Mouse (Mus musculus) neural tube, embryonic 14.5 days (tissue): ENCODE data around the gene Tcaf2. TPM values are rescaled to one million over a fixed set of nuclear protein-coding genes. Genes with fewer than 3 reads are reported as not detected.
A peak's percentile ranks its signal among the peaks of the same experiment; 100 is the strongest.

Experiments
- ATAC-seq: fragments of 200-750 bp; cut with Nextera tagmentation; 2 replicates; pipeline ENCODE4 v1.8.0; 2017; ENCODE audit warnings: low read depth, mild to moderate bottlenecking, moderate TSS enrichment, moderate library complexity
- H3K27ac ChIP-seq: fragments of 300-500 bp; sonication (generic); 2 replicates; pipeline ENCODE4 v1.5.1; 2014; ENCODE audit warnings: low read depth, mild to moderate bottlenecking, control low read depth, low read length, moderate library complexity, mixed read lengths
- H3K27me3 ChIP-seq: fragments of 300-500 bp; sonication (generic); 2 replicates; pipeline ENCODE4 v1.6.1; 2014; ENCODE audit warnings: low read length; ENCODE audit not compliant: control insufficient read depth, insufficient read depth
- H3K36me3 ChIP-seq: fragments of 300-500 bp; sonication (generic); 2 replicates; pipeline ENCODE4 v1.6.1; 2014; ENCODE audit warnings: low read length, mixed read lengths; ENCODE audit not compliant: control insufficient read depth, insufficient read depth
- H3K4me1 ChIP-seq: fragments of 300-500 bp; sonication (generic); 2 replicates; pipeline ENCODE4 v1.6.1; 2014; ENCODE audit warnings: low read length; ENCODE audit not compliant: control insufficient read depth, insufficient read depth
- H3K4me2 ChIP-seq: fragments of 300-500 bp; sonication (generic); 2 replicates; pipeline ENCODE4 v1.6.1; 2014; ENCODE audit warnings: mild to moderate bottlenecking, low read depth, low read length, control low read depth
- H3K4me3 ChIP-seq: fragments of 300-500 bp; sonication (generic); 2 replicates; pipeline ENCODE4 v1.5.1; 2014; ENCODE audit warnings: low read depth, low read length, control low read depth, mixed read lengths
- H3K9ac ChIP-seq: fragments of 300-500 bp; sonication (generic); replicated peaks from 2 replicates; pipeline ENCODE4 v1.6.1; 2014; ENCODE audit warnings: low read depth, mild to moderate bottlenecking, control low read depth, low read length, mixed read lengths
- H3K9me3 ChIP-seq: fragments of 300-500 bp; sonication (generic); 2 replicates; pipeline ENCODE4 v1.6.1; 2016; ENCODE audit warnings: low read length; ENCODE audit not compliant: control insufficient read depth
- WGBS: fragments of 180-500 bp; shearing (Covaris S2); extraction: QIAGEN DNeasy Blood & Tissue Kit; methylation state at CpG from one replicate; pipeline ENCODE4 v1.1.7; 2014; 5-methylcytosine and 5-hydroxymethylcytosine counted together
- polyA plus RNA-seq: library from polyadenylated mRNA; unstranded; fragments of >200 nt; fragmentation: Nextera tagmentation; extraction: Ambion mirVana; gene quantifications from 2 replicates; pipeline ENCODE4 v1.2.1, GENCODE M21; 2014

Tcaf2 gene
- polyA plus RNA-seq, 1 experiment from 2014 or later: 0.78 TPM

DNA sequence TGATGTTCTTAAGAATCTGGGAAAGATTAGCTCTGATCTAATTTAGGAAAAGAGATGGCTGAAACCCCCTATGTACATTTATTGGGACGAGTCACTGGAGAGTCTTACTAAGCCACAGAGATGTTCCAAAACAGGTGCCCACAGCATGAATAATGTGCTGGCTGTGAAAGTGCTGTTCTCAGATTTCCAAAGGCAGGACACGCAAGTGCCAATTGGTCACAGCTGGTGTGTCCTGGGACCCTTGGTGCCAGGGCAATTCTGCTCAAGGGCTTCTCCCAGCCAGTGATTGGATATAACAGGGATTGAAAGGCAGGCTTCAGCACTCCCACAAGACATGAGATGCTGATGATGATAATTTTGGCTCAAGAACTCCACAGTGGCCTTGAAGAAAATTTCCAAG lies 16.7 kb upstream of the Tcaf2 start:
- no peak for ATAC-seq
- WGBS: 59% methylated on average over 2 of the region's 2 CpGs

DNA sequence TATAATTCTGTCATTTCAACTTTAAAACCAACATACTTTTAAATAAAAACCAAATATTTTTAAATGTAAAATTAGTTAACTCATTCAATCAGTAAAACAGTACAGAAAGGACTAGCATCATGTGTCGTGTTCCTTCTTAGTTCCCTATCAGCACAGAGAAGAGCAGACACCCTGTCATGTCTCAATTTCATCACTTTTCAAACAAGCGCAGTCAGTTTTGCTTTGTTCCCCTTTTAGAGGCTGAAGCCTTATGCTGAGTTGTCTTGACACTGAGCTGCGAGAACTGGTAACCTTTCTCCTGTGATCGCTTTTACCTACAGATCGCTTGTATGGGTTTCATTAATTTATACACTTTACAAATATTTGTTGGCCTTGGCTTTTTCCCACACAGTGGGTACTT lies 10.7 kb downstream of the Tcaf2 start:
- Histone ChIP-seq H3K27me3 (no peaks in the 10 kb centered on the region), H3K27ac (no peak overlapping the region), H3K4me2 (no peak overlapping the region), H3K9ac (no peak overlapping the region), H3K36me3 (no peaks in the 10 kb centered on the region), H3K9me3 (no peaks in the 10 kb centered on the region), H3K4me3 (no peak overlapping the region), H3K4me1 (no peaks in the 10 kb centered on the region)
- 93% methylated on average over 5 of the region's 5 CpGs for WGBS
- ATAC-seq: no peak

More for the DNA sequence above, 16.7 kb upstream of the Tcaf2 start:
- no peaks in the 10 kb centered on the region for H3K4me1 ChIP-seq
- no peaks in the 10 kb centered on the region for H3K36me3 ChIP-seq
- H3K4me2 ChIP-seq: no peak overlapping the region
- H3K4me3 ChIP-seq: no peak overlapping the region
- H3K9ac ChIP-seq: no peak overlapping the region
- no peaks in the 10 kb centered on the region for H3K27me3 ChIP-seq
- H3K27ac ChIP-seq: no peak overlapping the region
- no peaks in the 10 kb centered on the region for H3K9me3 ChIP-seq

DNA sequence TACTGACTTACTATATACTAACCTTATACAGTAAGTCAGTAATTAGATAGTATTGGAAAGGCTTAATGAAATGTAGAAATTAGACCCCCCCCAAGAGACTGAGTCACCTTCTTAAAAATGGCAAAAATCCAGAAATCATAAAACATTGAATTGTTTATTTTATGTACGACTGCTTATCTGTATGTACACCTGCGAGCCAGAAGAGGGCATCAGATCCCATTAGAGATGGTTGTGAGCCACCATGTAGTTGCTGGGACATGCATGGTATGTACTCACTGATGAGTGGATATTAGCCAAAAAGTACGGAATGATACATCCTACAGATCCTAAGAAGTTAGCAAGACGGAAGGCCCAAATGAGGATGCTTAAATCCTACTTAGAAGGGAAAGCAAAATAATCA lies 13.7 kb downstream of the Tcaf2 start:
- no peak overlapping the region for H3K4me3 ChIP-seq

DNA sequence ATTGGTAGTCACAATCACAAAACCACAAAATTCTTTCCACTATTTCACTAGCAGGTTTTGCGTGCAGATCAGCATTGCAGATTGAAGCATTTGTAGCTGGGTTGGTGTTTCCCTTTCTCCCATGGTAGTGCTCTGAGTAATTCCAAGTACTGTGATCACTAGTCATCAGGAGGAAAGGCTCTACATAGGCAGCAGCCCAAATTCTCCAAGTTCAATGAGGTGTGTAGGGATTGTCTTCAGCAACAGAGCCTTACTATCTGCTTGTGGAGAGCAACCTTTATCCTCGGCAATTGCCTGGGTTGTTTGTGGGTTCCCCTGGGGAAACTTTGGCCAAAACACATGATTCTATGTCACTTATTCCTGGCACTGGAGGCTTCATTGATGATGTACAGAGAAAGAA lies 28.1 kb downstream of the Tcaf2 start:
- 75% methylated on average over 2 of the region's 2 CpGs for WGBS
- no peak for ATAC-seq
- Histone ChIP-seq H3K27me3 (no peaks in the 10 kb centered on the region), H3K9ac (no peak overlapping the region), H3K4me3 (no peak overlapping the region), H3K4me2 (no peak overlapping the region), H3K27ac (no peak overlapping the region), H3K36me3 (no peaks in the 10 kb centered on the region), H3K4me1 (no peaks in the 10 kb centered on the region), H3K9me3 (no peaks in the 10 kb centered on the region)

More for the DNA sequence above, 13.7 kb downstream of the Tcaf2 start:
- no peaks in the 10 kb centered on the region for H3K36me3 ChIP-seq
- ATAC-seq: no peak
- no peaks in the 10 kb centered on the region for H3K4me1 ChIP-seq
- 82% methylated on average over 4 of the region's 4 CpGs for WGBS
- no peaks in the 10 kb centered on the region for H3K9me3 ChIP-seq
- H3K9ac ChIP-seq: no peak overlapping the region
- no peaks in the 10 kb centered on the region for H3K27me3 ChIP-seq
- no peak overlapping the region for H3K27ac ChIP-seq
- H3K4me2 ChIP-seq: no peak overlapping the region

DNA sequence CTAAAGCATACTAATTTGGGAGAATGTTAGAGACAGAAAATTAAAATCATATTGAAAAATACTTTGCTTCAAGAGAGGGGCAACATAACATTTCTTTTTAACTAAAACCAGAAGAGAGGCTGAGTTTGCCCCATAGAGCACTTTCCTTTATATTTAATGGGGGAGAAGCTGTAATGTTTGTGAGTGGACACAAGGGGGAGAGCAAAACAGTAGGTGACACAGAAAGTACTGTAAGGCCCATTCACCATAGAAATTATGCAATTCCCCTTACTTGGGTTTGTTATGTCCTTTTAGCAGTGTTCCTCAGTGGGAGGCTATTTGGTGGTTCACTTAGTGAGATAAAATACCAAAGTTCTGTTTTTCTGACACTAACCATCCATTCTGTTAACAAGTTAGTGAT lies 32.8 kb downstream of the Tcaf2 start:
- no peak overlapping the region for H3K9ac ChIP-seq
- H3K4me1 ChIP-seq: no peaks in the 10 kb centered on the region
- H3K36me3 ChIP-seq: no peaks in the 10 kb centered on the region
- H3K4me3 ChIP-seq: no peak overlapping the region
- no peaks in the 10 kb centered on the region for H3K9me3 ChIP-seq
- H3K4me2 ChIP-seq: no peak overlapping the region
- peak; percentile 68; the same call in 1 of the 2 replicates for ATAC-seq
- no peaks in the 10 kb centered on the region for H3K27me3 ChIP-seq
- H3K27ac ChIP-seq: no peak overlapping the region

DNA sequence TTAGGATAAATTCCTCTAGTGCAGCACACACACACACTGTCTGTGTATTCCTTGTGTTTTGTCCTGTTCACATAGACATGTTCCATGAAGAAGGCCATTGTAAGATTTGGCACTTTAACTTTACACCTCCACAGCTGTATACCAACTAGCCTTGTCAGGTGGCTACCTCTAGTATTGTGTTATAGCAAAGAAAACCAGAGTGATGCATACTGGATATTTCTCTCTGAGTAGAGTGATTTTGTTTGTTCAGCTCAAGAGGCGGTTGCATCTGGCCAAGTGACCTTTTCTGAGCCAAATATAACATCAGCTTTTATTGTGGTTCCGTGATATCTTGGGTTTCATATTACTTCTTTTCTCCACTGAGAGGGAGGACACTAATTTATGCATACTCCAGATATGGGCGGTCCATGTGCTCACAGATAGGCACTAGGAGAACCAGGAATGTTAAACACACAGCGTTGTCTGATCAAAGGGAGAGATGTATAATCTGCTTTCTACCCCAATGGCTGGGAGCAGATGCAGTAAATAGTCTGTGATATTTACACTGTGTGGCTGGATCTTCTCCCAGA lies 34.0 kb downstream of the Tcaf2 start:
- 80% methylated on average over 4 of the region's 4 CpGs for WGBS
- Histone ChIP-seq H3K27me3 (no peaks in the 10 kb centered on the region), H3K27ac (no peak overlapping the region), H3K4me2 (no peak overlapping the region), H3K9me3 (no peaks in the 10 kb centered on the region), H3K4me3 (no peak overlapping the region), H3K4me1 (no peaks in the 10 kb centered on the region), H3K36me3 (no peaks in the 10 kb centered on the region), H3K9ac (no peak overlapping the region)
- no peak for ATAC-seq

DNA sequence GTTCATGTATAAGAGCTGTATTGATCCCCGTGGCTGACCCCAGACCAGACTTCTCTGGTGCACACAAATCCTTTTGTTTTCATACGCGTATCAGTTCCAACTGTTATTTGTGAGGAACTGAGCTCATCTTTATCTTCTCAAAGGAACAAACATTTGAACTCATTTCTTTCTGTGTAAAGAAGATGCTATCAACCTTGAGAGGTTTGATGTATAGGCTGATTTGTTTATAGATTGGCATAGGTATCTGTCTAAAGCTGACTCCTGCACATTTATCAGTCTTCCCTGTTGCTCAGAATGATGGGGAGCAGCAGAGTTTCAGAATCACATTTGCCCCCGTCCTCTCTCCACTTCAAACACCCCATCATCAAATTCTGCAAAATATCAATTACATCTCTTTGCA lies 47.5 kb downstream of the Tcaf2 start, which contains the start of gene Tcaf3:
Gene Tcaf3, minus strand, starts transcription at position 101 of the 400 bp plus-strand sequence.
- Histone ChIP-seq H3K4me3 (no peak within 1 kb of the TSS), H3K9ac (no peak within 1 kb of the TSS), H3K4me2 (no peak within 1 kb of the TSS), H3K9me3 (no peaks in the 10 kb centered on the region), H3K36me3 (no peaks in the 10 kb centered on the region), H3K4me1 (no peaks in the 10 kb centered on the region), H3K27me3 (no peaks in the 10 kb centered on the region), H3K27ac (no peak within 1 kb of the TSS)
- WGBS: 66% methylated on average over 4 of the region's 4 CpGs
- no peak for ATAC-seq

DNA sequence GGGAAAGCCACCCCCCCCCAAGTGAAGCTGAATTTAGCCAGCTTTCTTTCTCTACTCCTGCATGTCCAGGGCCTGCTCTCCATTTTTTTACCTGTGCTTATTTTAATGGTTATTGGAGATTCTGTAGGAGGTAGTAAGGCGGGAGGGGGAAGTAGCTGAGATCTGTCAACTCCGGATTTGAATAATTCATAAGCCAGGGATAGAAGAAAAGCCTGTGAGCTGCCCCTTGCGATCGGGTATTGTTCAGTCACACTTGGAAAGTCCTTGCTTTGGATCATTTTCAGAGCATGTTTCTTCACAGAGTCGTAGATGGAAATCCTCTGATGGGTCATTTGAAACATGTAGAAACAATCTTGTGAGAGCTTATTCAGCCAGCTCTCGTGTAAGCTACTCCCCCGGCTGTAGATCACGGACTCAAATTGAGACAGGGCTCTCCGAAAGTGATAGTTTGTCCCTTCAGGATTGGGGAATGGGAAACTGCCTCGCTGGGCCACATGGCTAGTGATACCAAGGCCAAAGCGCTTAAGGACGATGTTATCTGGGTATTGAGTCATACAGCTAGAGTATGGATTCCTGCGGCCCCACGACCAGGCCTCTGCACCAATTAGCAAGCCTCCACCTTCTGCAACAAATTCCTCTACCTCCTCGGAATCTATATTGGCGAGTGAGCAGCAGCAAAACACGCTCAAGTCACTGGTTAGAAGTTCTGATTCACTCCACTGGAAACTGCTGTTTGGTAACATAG lies 51.7 kb downstream of the Tcaf2 start:
- Histone ChIP-seq H3K27me3 (no peaks in the 10 kb centered on the region), H3K4me2 (no peak overlapping the region), H3K36me3 (no peaks in the 10 kb centered on the region), H3K27ac (no peak overlapping the region), H3K9me3 (no peaks in the 10 kb centered on the region), H3K9ac (no peak overlapping the region), H3K4me1 (no peaks in the 10 kb centered on the region), H3K4me3 (no peak overlapping the region)
- WGBS: 73% methylated on average over 17 of the region's 17 CpGs
- no peak for ATAC-seq

DNA sequence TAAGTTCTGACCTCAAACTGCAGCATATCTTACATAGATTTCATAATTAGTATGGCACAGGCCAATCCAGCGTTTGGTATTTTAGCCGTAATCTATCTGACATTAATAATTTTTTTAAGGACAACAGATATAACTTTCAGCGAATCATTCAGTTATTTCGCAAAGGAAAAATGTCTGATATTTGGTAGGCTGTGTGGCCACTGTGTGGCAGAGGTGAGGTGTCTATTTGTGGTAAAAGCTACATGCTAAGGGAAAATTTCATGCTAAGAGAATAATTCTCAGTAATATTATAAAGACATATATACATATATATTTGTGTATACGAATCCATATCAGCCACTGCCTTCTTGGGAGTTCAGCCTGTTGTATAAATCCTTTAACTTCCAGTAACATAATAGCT lies 58.5 kb downstream of the Tcaf2 start:
- no peak overlapping the region for H3K27ac ChIP-seq
- H3K27me3 ChIP-seq: no peaks in the 10 kb centered on the region
- H3K4me1 ChIP-seq: no peaks in the 10 kb centered on the region
- WGBS: 88% methylated on average over 5 of the region's 5 CpGs
- no peak overlapping the region for H3K4me2 ChIP-seq
- no peaks in the 10 kb centered on the region for H3K9me3 ChIP-seq
- no peak overlapping the region for H3K4me3 ChIP-seq
- no peaks in the 10 kb centered on the region for H3K36me3 ChIP-seq
- no peak overlapping the region for H3K9ac ChIP-seq
- no peak for ATAC-seq
